Mouse (Mus musculus): ENCODE measurements at regions not wholly inside any gene's neighbourhood (a gene's known extent, or its start where the extent isn't known, plus 50 kb on each side); places are given as distances from the start of the nearest gene placed in this dataset.

DNA sequence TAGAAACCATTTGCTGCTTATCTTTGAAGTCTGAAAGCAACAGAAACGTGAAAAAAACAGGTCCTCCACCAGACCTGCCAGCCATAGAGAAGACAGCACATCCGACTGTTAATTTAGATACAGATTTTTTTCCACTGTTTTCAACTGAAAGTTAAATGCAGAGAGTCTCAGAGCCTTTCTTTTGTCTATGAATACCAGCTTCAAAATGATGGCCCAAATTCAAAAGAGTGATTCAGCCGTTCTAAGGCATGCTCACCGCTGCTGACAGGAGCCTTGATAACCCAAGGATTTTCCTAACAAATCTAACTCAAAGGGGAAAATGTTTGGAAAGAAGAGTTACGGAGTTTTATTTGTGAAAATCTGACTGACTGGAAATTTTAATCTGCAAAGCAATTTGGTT, 207.1 kb upstream of the Gcfc2 start:
- no peak for ATAC-seq (replicated peaks; ENCODE audit: poor library complexity, severe bottlenecking)

DNA sequence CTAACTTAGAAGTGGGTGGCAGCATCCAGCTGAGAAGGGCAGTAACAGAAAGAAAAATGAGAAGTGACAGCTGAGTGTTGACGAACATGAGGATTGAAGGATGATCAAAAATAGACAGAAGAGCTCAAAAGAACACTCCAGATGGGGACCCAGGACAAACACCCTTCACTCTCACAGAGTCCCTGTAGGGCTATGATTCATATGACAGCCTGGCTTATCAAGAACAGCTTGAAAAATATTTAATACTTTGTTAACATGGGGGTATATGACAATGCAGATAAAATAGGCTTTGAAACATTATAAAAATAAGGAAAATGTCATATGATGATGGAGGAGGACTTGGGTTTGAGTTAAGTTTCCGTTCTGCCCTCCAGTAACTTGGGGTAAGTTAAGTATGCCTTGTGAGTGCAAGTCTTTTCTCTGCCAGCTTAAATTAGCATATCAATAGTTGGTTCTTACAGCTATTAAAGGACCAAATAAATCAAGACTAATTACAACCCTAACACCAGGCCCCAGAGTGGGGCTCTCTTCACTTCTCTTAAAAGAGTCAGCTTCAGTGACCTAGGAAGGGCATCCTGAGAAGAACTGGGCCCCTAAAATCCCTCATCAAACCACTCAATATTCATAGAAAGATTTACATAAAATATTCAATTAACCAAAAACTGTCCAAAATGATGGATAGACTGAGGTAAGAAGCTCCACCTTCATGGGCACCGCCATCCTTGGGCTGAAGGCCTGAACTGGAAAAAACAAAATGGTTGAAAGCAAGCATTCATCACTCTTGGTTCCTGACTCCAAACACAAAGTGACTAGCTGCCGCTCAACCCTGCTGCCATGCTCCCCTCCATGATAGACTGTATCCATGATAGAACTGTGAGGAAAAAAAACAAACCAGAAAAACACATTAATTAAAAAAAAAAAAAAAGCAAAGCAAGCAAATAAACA, 198.6 kb upstream of the Gcfc2 start:
- ATAC-seq (replicated peaks; ENCODE audit: poor library complexity, severe bottlenecking) = no peak

DNA sequence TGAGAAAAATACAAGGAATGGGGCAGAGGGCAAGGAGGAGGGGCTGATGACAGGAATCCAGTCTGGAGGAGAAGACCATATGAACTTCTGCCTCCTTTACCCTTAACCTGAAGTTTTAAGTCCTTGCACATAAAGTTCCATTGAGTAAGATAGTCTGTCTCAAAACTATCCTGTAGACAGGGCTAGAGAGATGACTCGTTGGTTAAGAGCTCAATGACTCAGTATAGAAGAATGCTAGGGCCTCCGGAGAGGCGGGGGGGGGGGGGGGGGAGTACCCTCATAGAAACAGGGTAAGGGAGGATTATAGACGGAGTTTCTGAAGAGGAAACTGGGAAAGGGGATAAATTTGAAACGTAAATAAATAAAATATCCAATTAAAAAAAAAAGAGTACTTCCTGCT, 191.8 kb upstream of the Gcfc2 start:
- ATAC-seq (replicated peaks; ENCODE audit: poor library complexity, severe bottlenecking) = no peak

DNA sequence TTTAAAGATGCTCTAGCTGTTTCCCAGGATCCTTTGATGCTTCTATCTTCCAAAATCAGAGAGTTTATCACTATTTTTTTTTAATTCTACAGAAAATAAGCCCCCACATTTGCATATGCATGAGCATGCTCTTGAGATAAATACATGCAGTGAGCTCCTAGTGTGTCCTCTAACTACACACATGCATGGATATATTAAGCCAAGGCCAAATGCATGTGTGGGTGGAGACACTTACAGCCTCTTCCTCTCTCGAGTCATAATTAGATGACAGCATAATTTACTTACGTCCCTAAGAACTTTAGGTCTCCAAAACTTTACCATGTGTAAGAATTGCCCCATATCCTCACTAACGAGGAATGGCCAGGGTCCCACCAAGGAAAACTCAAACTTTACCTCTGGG, 189.9 kb upstream of the Gcfc2 start:
- no peak for ATAC-seq (replicated peaks; ENCODE audit: poor library complexity, severe bottlenecking)

DNA sequence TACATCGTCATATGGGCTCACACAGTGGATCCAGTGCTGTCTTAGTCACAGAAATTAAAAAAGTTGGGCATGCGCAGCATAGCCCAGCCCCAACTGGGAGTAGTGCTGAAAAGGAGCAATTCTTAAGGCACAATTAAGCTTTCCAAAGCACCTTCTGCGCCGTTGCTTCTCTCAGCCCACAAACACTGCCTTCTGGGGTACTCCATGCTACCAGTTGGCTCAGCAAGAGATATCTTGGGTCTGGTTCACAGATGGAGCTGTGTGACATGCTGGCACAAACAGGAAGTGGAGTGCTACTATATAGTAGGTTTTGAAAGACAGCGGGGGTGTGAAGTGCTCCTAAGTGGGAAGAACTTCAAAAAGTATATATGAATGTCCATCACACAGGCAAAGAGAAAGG, 185.0 kb upstream of the Gcfc2 start:
- no peak for ATAC-seq (replicated peaks; ENCODE audit: poor library complexity, severe bottlenecking)

DNA sequence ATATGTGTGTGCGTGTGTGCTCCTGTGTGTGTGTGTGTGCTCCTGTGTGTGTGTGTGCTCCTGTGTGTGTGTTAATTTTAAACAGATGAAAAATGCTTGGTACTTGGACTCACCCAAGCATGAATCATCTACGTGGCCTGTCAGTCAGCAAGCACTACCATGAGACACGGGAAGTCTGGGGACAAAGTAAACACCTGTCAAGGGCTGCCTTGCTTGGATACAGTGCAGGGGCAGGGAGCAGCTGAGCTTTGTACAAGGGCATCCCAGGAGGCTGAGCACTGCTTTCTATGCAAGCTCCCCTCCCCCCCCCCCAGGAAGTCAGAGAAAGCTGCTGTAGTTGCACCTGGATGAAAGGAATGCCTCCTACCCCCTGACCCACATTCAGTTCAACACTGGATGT, 173.8 kb upstream of the Gcfc2 start:
- ATAC-seq (replicated peaks; ENCODE audit: poor library complexity, severe bottlenecking) = no peak

DNA sequence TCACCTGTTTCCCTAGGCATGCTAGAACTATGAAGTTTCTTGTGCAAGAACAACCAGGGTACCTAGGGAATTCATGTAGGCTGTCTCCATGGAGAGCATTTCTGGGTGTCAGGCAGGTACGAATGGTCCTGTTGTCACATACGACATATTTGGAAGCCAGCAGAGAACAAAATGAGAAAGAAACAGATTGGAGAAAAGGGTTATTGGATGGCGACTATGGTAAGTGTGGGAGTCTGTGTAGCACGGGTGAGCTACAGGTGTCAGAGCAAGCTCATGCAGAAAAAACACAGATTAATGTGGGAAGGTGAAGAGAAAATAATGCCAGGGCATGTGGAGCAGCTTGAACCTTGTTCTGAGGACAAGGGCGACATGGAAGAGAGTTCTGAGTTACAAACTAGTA, 171.8 kb upstream of the Gcfc2 start:
- no peak for ATAC-seq (replicated peaks; ENCODE audit: poor library complexity, severe bottlenecking)

DNA sequence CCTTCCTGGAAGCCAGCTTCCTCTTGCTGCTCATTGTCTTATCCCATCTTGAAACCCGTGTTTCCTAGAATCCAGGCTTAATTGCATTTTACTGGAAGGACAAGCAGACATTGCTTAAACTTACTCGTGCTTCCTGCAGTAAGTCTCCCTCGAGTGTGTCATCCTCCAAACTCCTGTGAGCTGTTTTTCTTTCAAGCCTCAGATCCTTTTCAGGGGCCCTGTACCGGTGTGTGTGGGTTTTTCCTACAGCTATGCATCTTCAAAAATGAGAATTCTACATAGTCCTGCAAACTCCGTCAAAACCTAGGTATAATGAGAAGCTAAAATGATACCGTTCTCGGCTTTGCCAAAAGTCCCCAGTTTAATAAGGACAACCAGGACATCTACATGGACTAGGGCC, 167.2 kb upstream of the Gcfc2 start:
- ATAC-seq (replicated peaks; ENCODE audit: poor library complexity, severe bottlenecking) = no peak

DNA sequence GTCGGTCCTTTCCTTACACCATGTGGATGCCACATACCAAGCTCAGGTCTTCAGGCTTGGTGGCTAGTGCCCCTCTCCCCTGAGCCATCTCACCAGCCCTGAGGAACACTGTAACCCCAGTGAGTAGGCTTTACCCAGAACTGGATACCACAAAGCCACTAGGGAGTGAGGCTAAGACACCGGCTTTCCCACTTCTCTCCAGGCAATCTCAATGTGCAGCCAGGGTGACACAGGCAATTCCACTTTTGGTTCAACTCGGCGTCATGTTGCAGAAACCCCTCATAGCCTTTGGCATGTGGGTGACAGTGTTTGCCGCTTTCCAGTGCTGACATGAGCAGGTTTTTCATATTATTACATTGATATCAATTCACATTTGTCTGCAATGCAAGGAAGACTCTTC, 164.6 kb upstream of the Gcfc2 start:
- ATAC-seq (replicated peaks; ENCODE audit: poor library complexity, severe bottlenecking) = no peak

DNA sequence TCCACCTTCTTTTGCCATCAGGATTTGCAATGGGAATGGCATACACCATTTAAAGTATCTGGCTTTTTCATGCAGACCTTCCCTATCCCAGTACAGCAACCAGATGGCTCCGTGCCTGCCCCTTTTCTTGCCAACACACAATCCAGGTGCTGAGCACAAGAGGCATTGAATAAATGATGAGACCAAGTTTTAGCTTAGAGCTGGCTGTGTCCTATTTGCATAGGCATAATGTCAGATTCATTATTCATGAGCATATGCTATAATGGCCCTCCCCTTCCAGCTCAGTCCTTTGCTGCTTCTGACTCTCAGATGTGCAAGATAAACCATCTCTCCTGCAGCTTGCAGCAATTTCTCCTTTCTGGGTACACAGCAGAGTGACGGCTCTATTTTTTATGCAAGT, 163.3 kb upstream of the Gcfc2 start:
- ATAC-seq (replicated peaks; ENCODE audit: poor library complexity, severe bottlenecking) = no peak

DNA sequence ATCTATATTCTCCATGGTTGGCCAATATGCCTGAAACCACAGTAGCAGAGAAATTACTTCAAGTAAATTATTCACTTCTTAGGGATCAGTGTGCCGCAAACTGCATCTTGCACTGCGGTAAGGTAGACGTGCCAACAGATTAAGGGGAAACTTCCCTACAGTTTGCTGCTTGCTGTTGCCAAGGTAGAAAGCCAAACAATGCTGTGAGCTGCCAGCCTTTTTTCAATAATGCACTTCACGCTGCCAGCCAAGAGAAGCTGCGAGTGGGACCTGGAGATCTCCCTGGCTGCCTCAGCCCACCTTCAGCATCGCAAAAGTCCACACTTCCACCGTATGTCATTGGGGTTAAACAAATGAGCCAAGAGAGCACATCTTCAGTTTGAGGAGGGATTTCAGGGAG, 157.6 kb upstream of the Gcfc2 start:
- ATAC-seq (replicated peaks; ENCODE audit: poor library complexity, severe bottlenecking) = no peak

DNA sequence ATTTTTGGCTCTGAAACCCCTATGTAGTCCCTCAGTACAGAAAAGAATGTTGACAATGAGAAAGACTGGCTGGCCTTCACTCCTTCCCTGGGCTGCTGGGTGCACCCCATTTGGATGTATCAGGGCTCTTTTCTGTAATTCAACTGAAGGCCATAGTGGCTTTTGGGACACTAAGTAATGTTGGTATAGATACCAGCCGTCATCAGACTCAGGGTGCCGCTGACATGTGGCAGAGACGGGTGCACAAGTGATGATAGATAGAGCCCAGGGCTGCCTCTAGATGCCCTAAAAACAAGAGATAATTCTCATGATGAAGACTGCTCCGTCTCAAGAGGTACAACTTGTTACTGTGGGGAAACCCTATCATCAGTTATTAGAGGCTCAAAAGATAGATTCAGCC, 156.7 kb upstream of the Gcfc2 start:
- no peak for ATAC-seq (replicated peaks; ENCODE audit: poor library complexity, severe bottlenecking)

DNA sequence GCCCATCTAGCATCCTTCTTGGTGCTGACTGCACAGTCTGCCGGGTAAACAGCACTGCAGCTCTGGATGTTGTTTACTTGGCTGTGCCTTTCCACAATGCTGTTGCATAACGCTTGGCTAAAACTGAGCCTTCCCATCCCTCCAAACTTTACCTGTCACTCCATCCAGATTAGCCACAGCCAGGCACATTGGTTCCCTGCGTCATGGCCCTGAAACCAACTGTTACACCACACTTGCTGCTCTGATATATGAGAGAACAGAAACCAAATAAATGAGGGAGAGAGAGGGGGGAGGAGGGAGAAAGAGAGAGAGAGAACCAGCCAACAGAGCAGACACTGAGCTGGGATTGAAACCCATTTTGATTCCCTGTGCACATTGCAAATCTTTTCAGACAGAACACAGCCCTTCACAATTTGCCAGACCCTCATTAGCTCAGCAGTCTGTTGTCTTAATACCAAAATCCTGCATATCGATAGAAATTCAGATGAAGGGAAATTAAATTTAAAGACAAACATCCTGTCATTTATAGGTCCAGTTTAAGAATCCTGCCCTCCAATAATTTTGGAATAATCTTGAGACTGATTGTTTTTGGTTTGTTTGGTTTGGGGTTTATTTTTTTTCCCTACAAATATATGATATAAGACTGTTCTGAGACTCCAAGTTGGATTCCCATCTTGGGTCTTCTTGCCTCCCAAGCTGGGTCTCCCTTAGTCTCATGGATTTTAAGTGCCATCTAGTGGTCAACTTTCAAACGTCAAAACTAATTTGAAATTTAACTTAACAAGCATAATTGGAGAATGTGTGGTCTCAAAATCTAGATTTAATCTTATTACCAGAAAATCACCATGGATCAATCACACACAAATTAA, 154.6 kb upstream of the Gcfc2 start:
- no peak for ATAC-seq (replicated peaks; ENCODE audit: poor library complexity, severe bottlenecking)

DNA sequence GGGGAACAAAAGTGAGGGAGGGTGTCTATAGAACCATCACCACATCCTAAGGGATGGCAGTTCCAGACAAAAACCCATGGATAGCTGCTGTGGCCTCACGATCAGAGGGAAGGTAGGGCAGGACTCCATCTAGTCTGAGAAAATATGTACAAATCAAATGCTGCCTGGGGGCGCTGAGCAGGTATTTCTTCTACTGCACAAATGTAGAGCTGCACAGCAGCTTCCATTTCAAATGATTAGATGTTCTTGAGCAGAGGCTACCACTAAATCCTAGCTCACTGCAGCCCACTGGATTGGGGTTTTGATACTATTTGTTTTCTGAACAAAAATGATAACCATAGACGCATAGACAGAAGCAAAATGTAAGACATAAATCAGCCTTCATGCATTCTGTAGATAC, 153.2 kb upstream of the Gcfc2 start:
- ATAC-seq (replicated peaks; ENCODE audit: poor library complexity, severe bottlenecking) = no peak

DNA sequence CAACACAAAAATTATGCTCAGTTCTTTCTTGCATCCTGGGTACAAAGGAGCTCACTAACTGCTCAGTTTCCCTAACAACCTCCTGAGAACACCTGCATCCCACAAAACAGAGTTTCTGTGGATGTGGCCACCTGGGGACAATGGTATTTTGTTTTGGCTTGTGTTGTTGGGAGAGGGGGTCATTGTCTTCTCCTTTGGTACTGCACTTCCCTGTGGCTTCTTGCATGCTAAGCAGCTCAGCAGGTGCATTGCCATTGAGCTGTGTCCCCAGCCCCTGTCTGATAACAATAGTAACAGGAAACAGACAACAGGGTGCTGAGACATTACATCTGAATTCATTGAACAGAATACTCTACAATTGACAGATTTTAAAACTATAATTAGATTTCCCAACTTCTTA, 151.6 kb upstream of the Gcfc2 start:
- ATAC-seq (replicated peaks; ENCODE audit: poor library complexity, severe bottlenecking) = no peak

DNA sequence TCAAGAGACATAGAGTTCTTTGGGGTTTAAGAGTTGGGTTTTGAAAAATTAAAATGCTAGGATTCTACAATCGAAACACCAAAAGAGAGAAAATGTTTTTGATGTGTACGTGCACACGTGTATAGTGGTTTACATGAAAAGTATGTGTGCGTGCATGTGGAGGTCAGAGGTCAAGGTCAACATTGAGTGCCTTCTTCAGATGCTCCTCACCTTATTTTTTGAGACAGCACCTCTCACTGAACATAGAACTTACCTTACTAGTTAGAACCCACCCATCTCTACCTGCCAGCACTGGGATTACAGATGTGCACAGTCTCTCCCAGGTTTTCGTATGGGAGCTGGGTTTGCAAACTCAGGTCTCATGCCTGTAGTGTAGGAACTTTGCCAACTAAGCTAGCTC, 141.3 kb upstream of the Gcfc2 start:
- no peak for ATAC-seq (replicated peaks; ENCODE audit: poor library complexity, severe bottlenecking)

DNA sequence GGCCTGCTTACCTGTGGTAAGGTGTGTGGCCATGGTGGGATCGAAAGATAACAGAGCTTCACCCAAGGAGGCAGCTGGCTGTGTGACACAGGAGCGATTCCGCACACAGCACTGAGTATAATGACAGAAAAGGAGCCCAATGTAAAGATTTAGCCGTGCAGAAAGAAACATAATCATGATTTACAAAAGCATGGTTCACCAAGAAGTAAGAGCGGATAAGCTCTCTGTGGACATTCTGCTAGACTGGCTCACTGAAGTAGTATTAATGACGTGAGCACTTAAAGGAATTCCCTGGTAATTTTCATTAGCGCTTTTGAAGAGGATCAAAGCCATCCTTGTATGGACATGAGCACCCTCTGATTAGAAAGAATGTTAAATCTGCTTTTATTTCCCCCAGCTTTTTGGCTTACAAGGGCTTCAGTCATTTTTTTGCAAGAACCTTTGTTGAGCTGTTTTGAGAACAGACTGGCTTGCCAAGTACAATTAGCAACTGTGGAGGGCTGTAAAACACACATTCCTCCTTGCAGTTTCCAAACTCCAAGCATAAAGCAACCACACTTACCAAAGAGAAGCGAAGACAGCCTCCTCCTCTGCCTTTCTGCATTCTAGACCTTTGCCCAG, 140.5 kb upstream of the Gcfc2 start:
- ATAC-seq (replicated peaks; ENCODE audit: poor library complexity, severe bottlenecking) = no peak

DNA sequence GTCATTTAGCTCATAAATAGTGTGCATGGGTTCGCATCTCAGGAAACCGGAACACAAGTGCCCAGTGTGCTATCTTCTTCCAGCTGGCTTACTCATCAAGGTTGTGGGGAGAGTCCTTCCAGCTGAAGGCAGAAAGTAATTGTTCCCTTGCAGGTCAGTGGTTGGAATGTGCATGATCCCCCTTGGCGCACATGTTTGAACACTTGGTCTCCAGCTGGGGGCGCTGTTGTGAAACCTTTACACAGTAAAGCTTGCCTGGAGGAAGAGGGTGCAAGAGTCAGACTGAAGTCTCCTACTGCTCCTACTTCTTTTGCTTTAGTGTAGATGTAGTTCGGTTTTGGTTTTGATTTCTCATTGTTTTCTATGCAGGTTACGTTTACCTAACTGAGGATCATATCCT, 128.2 kb upstream of the Gcfc2 start:
- no peak for ATAC-seq (replicated peaks; ENCODE audit: poor library complexity, severe bottlenecking)

DNA sequence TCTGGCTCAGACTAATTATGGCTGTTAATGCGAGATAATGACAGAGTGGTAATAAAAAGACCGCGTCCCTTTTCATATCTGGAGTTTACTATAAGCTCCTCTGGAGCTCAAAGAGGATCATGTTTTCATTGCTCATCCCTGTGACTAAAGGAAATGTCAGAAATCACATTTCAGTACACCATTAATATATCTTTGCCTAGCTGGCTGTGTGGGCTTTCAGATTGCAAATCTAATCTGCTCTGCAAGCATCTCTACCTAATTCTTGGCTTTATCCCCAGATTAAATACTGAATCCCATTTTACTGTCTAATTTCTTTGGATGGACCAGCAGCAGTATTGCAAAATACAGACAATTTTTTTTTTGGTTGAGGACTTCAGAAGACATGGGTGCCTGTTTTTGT, 122.6 kb upstream of the Gcfc2 start:
- ATAC-seq (replicated peaks; ENCODE audit: poor library complexity, severe bottlenecking) = no peak

DNA sequence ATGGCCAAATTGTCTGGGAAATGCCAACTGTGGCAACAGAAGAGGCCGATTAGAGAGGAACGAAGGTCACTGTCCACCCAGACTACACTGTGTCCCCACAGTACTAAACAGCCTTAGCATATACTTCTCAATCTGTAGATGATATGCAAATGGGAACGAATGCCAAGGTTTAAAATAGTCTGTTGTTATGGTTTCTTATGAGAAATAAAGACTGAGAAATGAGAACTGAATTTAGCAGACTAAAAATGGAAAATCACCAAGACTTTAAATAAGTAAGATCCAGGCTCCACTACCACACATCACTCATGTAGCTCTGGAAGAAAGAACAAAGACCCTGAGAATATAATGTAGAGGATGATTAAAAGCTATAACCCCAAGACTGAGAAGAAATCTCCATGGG, 121.7 kb upstream of the Gcfc2 start:
- no peak for ATAC-seq (replicated peaks; ENCODE audit: poor library complexity, severe bottlenecking)

DNA sequence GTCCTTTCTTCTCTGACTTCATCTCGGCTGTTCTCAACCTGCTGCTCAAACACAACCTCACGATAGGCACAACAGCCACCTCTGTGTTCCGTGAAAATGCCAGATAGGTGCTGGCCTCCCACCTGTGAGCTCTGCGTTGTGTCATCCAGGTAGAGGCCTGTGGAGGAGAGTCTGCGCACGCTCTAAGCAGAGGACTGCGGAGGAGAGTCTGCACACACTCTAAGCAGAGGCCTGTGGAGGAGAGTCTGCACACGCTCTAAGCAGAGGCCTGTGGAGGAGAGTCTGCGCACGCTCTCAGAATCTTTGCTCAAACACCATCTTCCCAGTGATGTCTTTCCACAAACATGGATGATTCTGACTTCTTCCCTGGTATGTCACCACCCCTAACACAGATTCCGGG, 117.5 kb upstream of the Gcfc2 start:
- ATAC-seq (replicated peaks; ENCODE audit: poor library complexity, severe bottlenecking) = no peak

Data from granulocyte monocyte progenitor cell, adult 5-6 weeks (primary cell).